Mouse (Mus musculus) embryo, embryonic 11.5 days (tissue): Measurements from ENCODE around the gene Sik3.
"Not testable (repeated sequence)": the region's sequence is repeated elsewhere in the genome, so short reads cannot be mapped to it uniquely, and the experiment has no call there.

ENCODE experiments used
- DNase-seq: peaks from one replicate; pipeline ENCODE4 v3.0.0-alpha.2; 2012; ENCODE audit warnings: low read depth, low spot score

Gene Sik3

DNA sequence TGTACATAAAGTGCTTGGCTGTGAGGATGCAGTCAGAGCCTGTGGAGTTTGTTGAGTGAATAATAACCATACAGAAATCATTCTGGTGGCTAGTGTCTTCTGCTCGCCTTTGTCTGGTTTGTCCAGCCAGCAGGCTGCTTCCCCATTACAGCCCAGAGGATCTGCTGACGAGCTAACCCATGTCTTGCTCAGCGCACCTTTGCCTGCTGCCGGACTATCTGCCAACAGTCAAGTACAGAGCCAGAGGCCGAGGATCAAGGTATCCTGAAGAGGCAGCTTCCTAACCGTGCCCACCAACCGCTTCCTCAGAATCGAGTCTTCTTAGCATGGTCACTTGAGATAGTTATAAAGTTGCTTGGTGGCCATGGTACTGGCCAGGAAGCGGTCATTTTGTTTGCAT, 93.5 kb downstream of the Sik3 start:
- no peak for DNase-seq

DNA sequence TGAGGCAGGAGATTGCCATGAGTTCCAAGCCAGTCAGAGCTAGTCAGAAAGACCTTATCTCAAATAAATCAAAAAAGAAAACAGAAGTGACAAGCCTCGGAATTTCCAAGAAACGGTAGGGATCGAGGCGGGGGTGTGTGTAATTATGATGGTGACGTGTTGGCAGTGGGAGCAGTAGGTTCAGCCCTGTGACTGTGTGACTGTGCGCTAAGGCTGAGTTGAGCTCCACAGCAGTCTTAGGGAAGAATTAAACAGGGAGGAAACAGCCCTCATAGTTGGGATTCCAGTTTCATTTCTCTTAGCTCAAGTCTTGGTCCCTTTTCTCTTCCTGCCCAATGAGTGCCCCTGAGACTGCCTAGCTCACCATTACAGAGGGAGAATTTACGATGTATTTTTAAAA, 98.0 kb downstream of the Sik3 start:
- no peak for DNase-seq

DNA sequence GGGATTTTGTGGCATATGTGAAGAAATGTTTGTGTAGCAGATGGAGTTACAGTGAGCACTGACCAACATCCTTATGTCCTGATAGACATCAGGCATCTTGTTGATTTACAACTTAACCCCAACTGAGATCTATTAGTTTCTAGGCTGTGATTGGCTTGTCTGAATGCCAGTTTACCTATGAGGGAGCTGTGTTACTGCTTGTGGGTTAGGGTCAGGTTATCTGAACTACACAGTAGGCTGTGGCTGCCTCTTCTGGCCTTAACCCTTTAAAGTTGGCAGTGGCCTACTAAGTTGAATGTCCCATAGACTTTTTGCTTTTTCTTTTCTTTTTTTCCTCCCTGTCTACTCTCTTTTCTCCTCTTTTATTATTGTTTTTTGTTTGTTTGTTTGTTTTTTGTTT, 98.7 kb downstream of the Sik3 start:
- DNase-seq, result no peak

DNA sequence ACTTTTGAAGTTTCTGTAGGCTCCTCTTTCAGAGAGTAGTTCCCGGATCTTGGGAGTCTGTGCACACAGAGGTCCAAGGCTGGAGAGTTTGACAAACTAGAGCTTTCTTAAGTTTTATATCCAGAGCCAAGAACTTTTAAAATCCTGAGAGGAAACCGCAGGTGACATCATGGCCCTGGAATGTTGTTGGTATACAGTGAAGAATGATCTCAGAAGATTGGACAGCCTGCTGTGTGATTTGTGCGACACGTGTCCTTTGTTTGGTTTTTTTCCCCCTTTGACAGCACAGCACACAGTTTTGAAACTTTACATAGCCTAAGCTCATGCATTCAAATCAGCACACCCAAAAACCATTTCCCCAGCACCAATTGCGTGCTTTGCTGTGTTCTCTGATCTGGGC, 99.6 kb downstream of the Sik3 start:
- no peak for DNase-seq

DNA sequence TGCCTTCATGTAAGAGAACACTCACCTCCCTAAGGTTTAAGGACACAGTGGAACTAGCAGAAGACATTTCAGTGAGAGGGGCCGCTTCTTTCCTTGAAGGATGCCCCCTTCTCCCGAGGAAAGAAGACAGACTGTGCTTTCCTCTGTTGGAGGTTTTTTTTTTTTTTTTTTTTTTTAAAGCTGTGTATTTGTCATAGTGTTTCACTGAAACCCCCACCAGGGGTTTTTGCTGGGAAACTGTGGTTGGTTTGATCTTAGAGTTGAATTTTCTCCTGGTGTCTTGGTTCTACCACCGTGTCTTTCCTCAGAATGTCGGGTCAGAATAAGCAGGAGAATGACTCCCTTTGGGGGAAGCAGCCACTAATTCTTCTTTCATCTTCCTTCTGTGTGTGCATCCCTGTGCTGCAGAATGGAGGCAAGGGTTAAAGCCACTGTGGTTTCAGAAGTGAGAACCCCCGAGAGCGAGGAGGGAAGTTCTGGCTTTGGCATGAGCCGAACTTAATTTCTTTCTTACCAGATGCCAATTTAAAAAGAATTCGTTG, 106.3 kb downstream of the Sik3 start:
- no peak for DNase-seq

DNA sequence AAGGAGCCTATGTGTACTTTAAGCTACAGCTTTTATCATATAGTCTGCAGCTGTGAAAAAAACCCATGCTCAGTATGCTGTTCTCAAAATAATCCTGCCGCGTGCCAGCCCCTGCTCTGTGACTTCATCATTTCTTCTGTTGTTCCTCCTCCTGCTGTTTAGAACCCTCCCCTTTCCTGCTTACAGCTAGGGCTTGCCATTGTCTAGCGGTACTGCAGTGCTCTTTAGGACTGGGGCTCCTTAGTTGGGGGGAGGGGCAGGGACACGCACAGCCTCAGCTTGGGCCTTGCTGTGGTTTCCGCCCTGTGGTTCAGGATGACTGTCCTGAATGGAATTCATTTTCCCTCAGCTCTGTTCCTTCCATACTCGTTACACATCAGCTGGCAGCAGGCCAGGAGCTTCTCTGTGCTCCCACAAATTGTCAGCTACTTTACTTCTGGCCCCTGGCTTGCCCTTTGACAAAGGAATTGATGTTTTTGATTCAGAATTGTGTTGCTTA, 107.4 kb downstream of the Sik3 start:
- DNase-seq, result peak; percentile 61

DNA sequence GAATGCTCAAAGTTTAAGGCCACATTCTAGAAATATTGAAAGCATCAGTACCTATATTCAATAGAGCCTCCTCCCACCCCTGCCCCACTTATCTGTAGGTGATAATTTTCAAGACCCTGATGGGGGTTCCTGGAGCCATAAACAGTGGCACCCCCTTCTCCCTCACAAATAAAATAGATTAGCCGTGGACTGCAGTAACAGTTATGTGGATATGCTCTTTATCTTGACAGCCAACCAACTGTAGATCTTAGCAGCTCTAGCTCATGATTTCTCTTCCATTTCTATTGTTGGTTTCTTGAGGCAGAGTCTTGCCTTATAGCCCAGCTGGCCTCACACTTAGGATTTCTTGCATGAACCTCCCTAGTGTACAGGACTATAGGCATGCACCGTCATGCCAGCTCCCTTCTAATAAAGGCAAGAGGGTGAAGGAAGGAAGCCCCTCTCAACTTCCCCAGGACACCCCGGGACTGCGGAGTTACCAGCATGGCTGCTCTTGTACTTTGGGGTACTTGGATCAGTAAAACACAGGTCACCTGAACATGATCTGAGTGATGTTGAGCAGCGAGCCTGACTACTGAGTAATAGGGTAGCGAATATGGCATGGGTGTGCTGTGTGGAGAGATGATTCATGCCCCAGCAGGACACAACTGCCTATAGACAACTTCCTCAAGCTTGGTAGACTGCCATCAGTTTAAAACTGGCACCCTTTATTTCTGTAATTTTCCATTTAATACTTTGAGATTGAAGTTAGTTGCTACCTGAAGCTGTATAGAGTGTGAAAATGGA, 108.0 kb downstream of the Sik3 start:
- DNase-seq, result no peak

DNA sequence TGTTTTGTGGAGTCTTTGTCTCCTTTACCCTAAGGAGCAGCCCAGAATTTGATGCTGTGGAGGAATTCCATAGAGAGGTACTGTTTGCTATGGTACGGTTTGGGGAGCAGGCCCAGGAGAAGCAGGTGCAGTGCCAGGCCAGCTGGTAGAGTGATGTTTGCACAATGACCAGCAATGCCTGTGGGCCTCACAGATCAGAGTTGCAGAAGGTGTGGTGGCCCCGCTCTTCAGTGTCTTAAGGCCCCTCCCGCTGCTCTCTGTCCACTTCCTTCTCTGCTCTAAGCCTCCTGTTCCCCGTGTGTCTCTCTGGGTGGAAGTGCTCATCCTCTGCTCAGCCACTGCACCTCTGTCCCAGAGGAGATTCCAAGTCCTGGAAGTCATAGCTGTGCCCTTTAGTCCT, 108.9 kb downstream of the Sik3 start:
- DNase-seq, result no peak

DNA sequence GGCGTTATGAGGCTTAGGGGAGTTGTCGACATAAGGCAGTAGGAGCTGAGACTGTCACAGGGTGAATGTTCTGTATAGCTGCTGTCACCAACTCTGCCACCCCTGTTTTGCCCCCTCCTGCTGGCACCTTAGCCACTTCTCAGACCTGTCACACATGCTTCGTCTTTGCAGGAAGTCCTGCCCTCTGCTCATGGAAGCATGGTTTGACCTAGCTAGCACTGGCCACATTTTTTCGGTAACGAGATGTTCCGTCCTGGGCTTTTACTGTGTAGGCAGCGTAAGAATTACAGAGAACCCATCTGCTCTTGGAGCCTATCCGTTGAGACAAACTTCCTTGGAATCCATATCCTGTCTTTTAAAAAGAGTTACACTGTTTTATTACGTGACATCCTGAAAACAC, 110.1 kb downstream of the Sik3 start:
- DNase-seq, result no peak

DNA sequence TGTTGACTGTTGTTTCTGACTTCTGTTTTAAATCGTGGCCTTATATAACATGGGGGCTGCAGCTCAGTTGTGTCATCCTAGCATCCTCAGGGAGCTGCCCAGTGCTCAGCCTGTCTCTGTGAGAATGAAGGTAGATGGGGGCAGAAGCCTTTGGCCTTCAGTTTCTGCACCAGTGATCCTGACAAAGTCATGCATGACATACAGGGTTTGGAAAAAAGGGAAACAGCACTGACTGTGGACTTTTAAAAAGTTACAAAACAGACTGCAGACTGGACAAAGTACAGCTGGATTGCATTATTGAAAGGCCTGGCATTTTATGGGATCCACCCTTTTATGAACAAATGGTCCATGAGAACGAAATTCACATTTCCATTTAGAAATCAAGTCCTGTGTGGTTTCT, 113.7 kb downstream of the Sik3 start:
- DNase-seq, result no peak

DNA sequence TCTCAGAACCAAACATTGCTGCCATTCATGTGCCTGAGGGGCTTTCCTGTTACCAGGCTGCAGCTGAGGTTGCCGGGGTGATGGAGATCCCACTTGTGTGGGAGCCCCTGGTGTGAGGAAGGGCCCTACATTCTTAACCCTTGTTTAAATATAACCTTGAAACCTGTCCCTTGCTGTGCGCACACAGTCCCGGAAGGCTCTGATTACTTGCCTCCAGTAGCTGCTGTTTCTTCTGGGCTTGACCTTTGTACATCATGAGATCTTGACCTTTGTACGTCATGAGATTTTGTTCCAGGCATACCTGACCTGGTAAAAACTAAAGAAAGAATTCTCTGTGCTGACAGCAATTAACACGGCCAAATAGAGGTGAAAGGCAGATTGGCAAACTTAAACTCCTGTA, 114.7 kb downstream of the Sik3 start:
- DNase-seq, result no peak

DNA sequence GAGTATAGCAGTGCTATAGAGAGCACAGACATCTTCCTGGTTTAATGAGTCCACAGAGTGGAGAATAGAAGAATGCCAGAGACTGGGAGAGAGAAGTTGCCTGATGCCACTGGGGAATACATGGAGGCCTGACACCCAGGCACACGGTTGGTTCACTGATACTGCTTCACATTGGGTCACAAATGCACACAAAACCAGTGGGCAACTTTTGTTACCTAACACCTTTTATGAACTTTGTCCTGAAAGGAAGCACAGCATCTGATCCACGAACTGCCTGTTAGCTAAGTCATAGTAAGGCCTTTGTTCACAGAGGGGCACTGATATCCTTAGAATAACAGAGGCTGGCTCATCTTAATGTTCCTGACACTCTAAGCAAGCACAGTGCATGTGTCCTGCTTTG, 116.6 kb downstream of the Sik3 start:
- DNase-seq, result no peak

DNA sequence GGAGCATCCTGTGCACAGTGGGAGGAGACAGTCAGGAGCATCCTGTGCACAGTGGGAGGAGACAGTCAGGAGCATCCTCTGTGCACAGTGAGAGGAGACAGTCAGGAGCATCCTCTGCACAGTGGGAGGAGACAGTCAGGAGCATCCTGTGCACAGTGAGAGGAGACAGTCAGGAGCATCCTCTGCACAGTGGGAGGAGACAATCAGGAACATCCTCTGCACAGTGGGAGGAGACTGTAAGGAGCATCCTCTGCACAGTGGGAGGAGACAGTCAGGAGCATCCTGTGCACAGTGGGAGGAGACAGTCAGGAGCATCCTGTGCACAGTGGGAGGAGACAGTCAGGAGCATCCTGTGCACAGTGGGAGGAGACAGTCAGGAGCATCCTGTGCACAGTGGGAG, 120.2 kb downstream of the Sik3 start:
- DNase-seq, result not testable (repeated sequence)

DNA sequence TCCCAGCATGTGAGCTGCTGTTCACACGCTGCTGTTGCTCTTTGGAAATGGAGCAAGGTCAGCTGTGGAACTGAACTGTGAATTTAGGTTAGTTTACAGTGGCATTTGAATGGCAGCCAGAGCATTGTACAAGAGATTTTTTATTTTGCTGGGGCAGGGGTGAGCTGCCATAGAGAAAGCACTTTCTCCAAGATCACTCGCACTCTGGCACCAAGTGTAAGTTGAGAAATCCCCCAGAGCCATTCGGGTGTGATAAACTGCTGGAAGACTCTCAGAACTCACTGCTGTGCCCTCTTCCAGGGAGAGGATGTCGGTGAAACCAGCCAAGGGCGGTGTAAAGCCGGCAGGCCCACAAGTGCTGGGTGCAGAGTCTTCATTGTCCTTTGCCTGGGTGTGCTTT, 126.2 kb downstream of the Sik3 start:
- no peak for DNase-seq

DNA sequence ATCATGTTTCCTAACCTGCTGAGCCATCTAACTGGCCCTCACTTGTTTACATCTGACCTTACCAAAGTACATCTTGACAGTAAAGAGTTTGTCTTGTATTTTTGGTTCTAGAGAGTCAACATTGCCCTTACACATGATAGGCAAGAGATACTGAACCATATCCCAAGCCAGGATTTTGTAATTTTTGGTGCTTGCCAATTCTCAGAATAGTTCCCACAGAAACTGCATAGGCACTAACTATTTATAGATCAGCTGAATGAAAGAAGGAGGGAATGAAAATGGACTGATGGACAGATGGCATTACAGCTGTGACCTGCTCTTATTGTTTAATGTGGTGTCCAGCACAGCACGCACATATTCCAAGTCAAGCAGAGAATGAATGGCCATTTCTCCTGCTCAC, 128.2 kb downstream of the Sik3 start:
- DNase-seq, result no peak

DNA sequence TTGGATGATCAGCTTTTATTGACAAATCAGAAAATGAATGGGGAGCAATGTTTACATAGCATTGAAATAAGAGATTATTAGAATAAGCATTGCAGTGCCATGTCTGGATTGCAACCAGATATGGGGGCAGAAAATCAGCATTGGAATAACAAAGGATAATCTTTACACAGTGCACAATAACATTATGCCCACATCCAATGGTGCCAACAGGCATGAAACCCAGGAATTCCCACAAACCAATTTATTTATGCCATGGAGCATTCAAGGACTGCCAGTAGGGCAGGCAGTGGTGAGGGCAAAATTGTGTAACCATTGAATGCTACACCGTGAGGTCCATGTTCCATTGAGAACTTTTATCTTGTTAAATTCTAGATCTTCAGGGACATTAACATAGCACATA, 129.4 kb downstream of the Sik3 start:
- no peak for DNase-seq

DNA sequence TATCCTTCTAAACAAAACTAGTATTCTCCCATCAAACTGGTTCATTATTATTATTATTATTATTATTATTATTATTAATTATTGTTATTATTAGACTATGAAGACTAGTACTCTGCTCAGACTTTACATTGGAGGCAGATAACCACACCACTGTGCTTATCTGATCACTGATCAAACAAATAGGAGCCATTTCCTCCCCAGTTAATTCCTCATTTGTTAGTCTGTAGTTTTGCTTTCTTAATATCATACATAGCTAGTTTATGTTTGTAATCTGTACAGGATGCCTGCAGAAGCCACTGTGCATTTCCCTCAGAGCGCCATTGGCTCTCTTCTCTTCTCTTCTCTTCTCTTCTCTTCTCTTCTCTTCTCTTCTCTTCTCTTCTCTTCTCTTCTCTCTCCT, 129.9 kb downstream of the Sik3 start:
- no peak for DNase-seq

DNA sequence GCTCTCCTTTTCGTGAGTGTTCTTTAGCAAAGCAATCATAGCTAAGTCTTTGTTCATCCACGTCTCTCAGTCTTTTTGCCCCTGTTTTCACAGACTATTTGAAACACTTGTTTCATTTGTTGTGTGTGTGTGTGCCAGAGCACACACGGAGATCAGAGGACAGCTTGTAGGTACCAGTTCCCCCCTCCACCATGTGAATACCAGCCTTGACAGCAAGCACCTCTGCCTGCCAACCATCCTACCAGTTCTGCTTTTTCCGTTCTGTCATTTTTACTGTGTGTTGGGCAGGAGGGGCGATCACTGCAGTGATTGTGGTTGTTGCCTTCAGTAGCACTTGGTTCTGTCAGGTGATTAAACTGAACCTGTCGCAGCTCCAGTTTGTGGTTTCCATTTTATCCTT, 132.4 kb downstream of the Sik3 start:
- no peak for DNase-seq

DNA sequence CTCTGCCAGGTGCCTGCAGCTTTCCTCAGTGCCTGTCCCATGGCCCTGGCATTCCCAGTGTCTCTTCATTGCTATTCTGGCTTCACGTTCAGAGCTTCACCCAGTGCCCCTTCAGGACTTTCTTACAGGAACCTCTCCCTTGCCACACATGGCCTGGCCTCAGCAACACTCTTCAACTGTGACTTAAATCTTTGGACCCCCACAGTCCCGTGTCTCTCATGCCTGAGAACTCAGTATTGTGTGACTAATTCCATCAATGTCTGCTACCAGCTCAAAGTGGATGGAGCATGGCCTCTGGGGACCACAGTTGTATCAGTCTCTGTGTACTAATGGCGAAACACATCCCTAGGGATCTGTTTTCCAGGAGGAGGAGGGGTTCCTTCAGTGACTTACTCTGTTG, 133.8 kb downstream of the Sik3 start:
- no peak for DNase-seq

DNA sequence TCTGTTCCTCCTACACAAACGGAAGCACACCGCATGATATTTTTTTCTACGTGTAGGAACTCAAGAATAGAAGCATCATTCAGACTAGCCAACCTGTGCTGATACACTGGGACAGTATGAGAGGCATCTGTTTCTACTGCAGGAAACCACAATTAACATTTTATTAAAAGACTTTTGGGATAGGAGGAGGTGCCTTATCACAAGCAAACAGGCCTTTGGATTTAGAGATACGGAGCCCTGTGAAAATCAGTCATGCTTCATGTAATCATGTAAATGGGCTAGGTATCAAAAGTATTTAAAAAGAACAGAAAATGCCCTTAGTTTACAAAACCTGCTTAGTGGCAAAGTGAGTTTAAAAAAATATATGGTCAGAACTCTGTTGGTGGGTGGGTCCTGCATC, 136.1 kb downstream of the Sik3 start:
- DNase-seq, result no peak

DNA sequence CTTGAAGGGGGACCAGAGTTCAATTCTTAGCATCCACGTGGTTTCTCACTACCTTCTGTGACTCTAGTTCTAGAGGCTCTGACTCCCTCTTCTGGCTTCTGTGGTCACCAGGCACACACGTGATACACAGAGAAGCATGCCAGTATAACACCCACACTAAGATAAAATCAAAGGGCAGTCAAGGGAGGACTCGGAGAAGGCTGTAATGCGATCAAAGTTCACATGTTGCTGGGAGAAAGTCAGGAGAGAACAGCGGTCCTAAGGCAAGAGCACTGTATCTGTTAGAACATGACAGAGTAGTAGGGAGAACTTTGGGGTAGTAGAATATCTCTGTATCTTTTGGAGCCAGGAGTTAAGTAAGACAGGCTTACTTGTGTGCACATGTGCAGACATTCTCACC, 136.8 kb downstream of the Sik3 start:
- no peak for DNase-seq

DNA sequence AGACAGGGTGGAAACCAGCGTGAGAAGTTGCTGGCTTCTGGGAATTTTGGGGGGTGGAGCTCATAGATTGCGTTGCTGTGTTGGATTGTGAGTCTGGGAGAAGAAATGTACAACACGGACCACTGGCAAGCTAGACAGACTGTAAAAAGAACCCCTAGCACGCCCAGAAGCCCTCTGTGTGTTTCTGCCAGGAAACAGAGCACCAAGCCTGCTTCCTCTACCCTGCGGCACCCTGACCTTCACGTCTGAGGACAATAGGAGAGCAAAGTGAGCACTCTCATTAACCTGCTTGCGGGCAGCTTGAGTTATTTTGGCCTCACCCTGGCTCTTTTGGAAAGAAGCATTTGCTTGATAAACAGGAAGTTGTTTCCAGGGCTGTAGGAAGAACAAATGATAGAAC, 137.5 kb downstream of the Sik3 start:
- DNase-seq, result no peak

DNA sequence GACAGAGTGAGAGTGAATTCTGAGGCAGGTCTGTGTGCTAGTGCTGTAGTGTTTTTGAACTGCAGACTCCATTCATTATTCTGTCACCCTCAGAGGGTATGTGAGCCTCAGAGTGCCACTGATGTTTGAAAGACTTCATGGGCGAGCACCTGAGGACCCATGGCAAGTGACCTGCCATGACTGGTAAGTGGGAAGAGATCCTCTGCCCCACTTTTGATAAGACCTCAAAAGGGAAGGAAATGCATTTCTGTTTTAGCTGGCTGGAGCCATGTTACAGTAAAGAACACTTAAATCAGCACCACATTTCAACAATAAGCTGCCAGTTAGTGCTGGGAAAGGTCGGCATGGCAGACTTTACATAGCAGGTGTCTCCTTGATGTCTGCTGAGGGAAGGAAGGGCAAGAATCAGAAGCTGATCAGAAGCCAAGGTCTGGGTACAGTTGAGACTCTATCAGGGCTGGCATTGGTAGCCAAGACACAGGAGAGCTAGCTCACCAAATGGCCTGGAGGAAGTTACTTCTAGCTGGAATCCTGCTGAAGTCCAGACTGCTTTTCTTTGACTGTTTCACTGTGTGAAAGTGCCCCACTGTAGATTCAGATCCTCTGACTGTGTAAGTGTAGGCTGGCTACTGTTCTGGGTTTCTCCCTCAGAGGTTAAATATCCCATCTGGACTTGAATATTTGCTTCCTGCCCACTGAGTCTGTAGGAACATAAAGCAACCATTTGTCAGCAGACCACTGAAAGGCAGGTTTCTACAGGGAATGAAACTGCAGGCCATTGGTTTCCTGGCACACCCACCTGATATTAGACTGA, 138.5 kb downstream of the Sik3 start:
- no peak for DNase-seq
